Mouse (Mus musculus) neural tube, postnatal 0 days (tissue): ENCODE results near the gene Ambn. TPM values are rescaled to one million over a fixed set of nuclear protein-coding genes. Genes with fewer than 3 reads are reported as not detected.

Experiments used
- polyA plus RNA-seq: library from polyadenylated mRNA; unstranded; fragments of >200 nt; fragmentation: Nextera tagmentation; extraction: Ambion mirVana; gene quantifications from 2 replicates; pipeline ENCODE4 v1.2.1, GENCODE M21; 2015

The Ambn gene
- polyA plus RNA-seq: not detected in 2 replicates

GRCm38 (mm10) chr5:88455691-88456090 is at the start of gene Ambn:
Gene Ambn, plus strand, starts transcription at chr5:88455991.

GRCm38 (mm10) chr5:88487675-88488074 is 31.9 kb downstream of the Ambn start, which contains the start of gene Enam:
Gene Enam, plus strand, starts transcription at chr5:88487975.

Other genes with a start within 250 kb of the Ambn start
- gene Gm7714, start 187.1 kb upstream of the Ambn start, polyA plus RNA-seq: not detected in 2 replicates
- gene Prol1, start 138.7 kb upstream of the Ambn start, polyA plus RNA-seq: not detected in 2 replicates
- not detected in 2 replicates for gene Amtn, start 79.9 kb upstream of the Ambn start, polyA plus RNA-seq
- not detected in 2 replicates for gene Enam, start 32.0 kb downstream of the Ambn start, polyA plus RNA-seq
- 0.15 and 0.39 TPM in 2 replicates for gene Jchain, start 71.9 kb downstream of the Ambn start, polyA plus RNA-seq
- gene Utp3, start 98.5 kb downstream of the Ambn start, polyA plus RNA-seq: 38.0 and 43.7 TPM in 2 replicates
- 165 and 171 TPM in 2 replicates for gene Rufy3, start 109.0 kb downstream of the Ambn start, polyA plus RNA-seq
- 55.3 and 61.8 TPM in 2 replicates for gene Grsf1, start 220.2 kb downstream of the Ambn start, polyA plus RNA-seq